Mouse (Mus musculus): ENCODE measurements around the gene Zfp580.

The Zfp580 gene

GRCm38 (mm10) chr7:5036136-5036535 lies 15.2 kb upstream of the Zfp580 start:
- no peak for DNase-seq

GRCm38 (mm10) chr7:5037026-5037425 lies 14.3 kb upstream of the Zfp580 start:
- DNase-seq = no peak

- no peak for DNase-seq
Measured at GRCm38 (mm10) chr7:5037467-5037866, 13.9 kb upstream of the Zfp580 start.

GRCm38 (mm10) chr7:5038109-5038732 lies 13.1 kb upstream of the Zfp580 start, which contains the start of gene Zfp784:
TSS of gene Zfp784 (minus strand) at chr7:5038446.
- DNase-seq = peak; percentile 95

- no peak for DNase-seq
Measured at GRCm38 (mm10) chr7:5038940-5039339, 12.4 kb upstream of the Zfp580 start.

GRCm38 (mm10) chr7:5044981-5045380 lies 6.4 kb upstream of the Zfp580 start:
- no peak for DNase-seq

GRCm38 (mm10) chr7:5046112-5046511 lies 5.2 kb upstream of the Zfp580 start:
- DNase-seq = no peak

GRCm38 (mm10) chr7:5047313-5047712 lies 4.0 kb upstream of the Zfp580 start:
- peak; percentile 73 for DNase-seq

GRCm38 (mm10) chr7:5052438-5052837 lies 1.1 kb downstream of the Zfp580 start:
- no peak for DNase-seq

- DNase-seq = no peak
Measured at GRCm38 (mm10) chr7:5052931-5053343, 1.6 kb downstream of the Zfp580 start.

GRCm38 (mm10) chr7:5053456-5054179 lies 2.3 kb downstream of the Zfp580 start:
- peak; percentile 37 for DNase-seq

GRCm38 (mm10) chr7:5056651-5057263 lies 5.4 kb downstream of the Zfp580 start:
- DNase-seq = peak; percentile 55

- DNase-seq = no peak
Measured at GRCm38 (mm10) chr7:5057381-5057780, 6.0 kb downstream of the Zfp580 start.

GRCm38 (mm10) chr7:5057804-5058203 lies 6.5 kb downstream of the Zfp580 start:
- peak; percentile 34 for DNase-seq

- DNase-seq = no peak
Measured at GRCm38 (mm10) chr7:5058631-5059030, 7.3 kb downstream of the Zfp580 start.

- no peak for DNase-seq
Measured at GRCm38 (mm10) chr7:5059421-5059820, 8.1 kb downstream of the Zfp580 start.

- DNase-seq = peak; percentile 87
Measured at GRCm38 (mm10) chr7:5060239-5060731, 8.9 kb downstream of the Zfp580 start.

GRCm38 (mm10) chr7:5060944-5061773 lies 9.8 kb downstream of the Zfp580 start:
- peak; percentile 99 for DNase-seq

- peak; percentile 95 for DNase-seq
Measured at GRCm38 (mm10) chr7:5061774-5062359, 10.5 kb downstream of the Zfp580 start, which contains the start of gene U2af2. TSS of gene U2af2 (plus strand) at chr7:5062143.

- peak; percentile 93 for DNase-seq
Measured at GRCm38 (mm10) chr7:5062360-5063001, 11.1 kb downstream of the Zfp580 start.

- DNase-seq = no peak
Measured at GRCm38 (mm10) chr7:5064886-5065285, 13.5 kb downstream of the Zfp580 start.

GRCm38 (mm10) chr7:5073586-5073985 lies 22.2 kb downstream of the Zfp580 start:
- DNase-seq = no peak

Measured in retina, postnatal 1 day (tissue).